Mouse (Mus musculus) myocyte (in vitro differentiated cells): Measurements from ENCODE around the gene Maz. TPM values are rescaled to one million over a fixed set of nuclear protein-coding genes. Genes with fewer than 3 reads are reported as not detected.
A peak's percentile ranks its signal among the peaks of the same experiment; 100 is the strongest.

Experiments
- H3K27me3 ChIP-seq: one replicate; pipeline ENCODE4 v1.6.1; 2011; ENCODE audit not compliant: control insufficient read depth, insufficient read depth, insufficient read length
- H3K36me3 ChIP-seq: one replicate; pipeline ENCODE4 v1.6.1; 2011; ENCODE audit not compliant: control insufficient read depth, insufficient read depth
- H3K4me2 ChIP-seq: one replicate; pipeline ENCODE4 v1.6.1; 2011; ENCODE audit warnings: low read depth, control low read depth
- H3K4me3 ChIP-seq: one replicate; pipeline ENCODE4 v1.5.1; 2011; ENCODE audit warnings: mild to moderate bottlenecking, control low read depth, moderate library complexity
- H3K79me2 ChIP-seq: one replicate; pipeline ENCODE4 v1.6.1; 2011; ENCODE audit not compliant: control insufficient read depth, insufficient read depth
- H3ac ChIP-seq: one replicate; pipeline ENCODE4 v1.6.1; 2011; ENCODE audit not compliant: control insufficient read depth, insufficient read length
- CEBPB ChIP-seq: IDR thresholded peaks from 2 replicates; pipeline ENCODE4 v1.6.1; 2011; ENCODE audit warnings: mild to moderate bottlenecking, moderate library complexity; ENCODE audit not compliant: poor library complexity, insufficient read depth, severe bottlenecking
- E2F4 ChIP-seq: IDR thresholded peaks from one replicate; pipeline ENCODE4 v1.6.1; 2011; ENCODE audit warnings: mild to moderate bottlenecking, control low read depth, moderate library complexity; ENCODE audit not compliant: insufficient read depth
- MAX ChIP-seq: IDR thresholded peaks from one replicate; pipeline ENCODE4 v1.6.1; 2011; ENCODE audit warnings: low read depth, mild to moderate bottlenecking, control low read depth
- MYOD1 ChIP-seq, 3 experiments: IDR thresholded peaks; one replicate each; pipeline ENCODE4 v1.6.1; 2011; ENCODE audit warnings: control low read depth in 2 of 3, low read depth in 2 of 3, mild to moderate bottlenecking in 2 of 3, moderate library complexity in 1 of 3; ENCODE audit not compliant: insufficient read length in 2 of 3, control insufficient read depth in 1 of 3
- MYOG ChIP-seq, 3 experiments: IDR thresholded peaks; one replicate each; pipeline ENCODE4 v1.6.1; 2011; ENCODE audit warnings: control low read depth in 2 of 3, low read depth in 2 of 3, mild to moderate bottlenecking in 2 of 3; ENCODE audit not compliant: insufficient read length in 2 of 3, control insufficient read depth in 1 of 3, insufficient read depth in 1 of 3
- POLR2A ChIP-seq: IDR thresholded peaks from one replicate; pipeline ENCODE4 v1.6.1; 2011; ENCODE audit warnings: low read depth, mild to moderate bottlenecking, control low read depth, moderate library complexity; ENCODE audit not compliant: insufficient read length
- POLR2AphosphoS2 ChIP-seq: IDR thresholded peaks from one replicate; pipeline ENCODE4 v1.6.1; 2011; ENCODE audit warnings: low read depth, control low read depth; ENCODE audit not compliant: insufficient read length
- REST ChIP-seq: IDR thresholded peaks from one replicate; pipeline ENCODE4 v1.6.1; 2011; ENCODE audit warnings: mild to moderate bottlenecking, control low read depth, moderate library complexity; ENCODE audit not compliant: insufficient read depth, insufficient read length
- SRF ChIP-seq: IDR thresholded peaks from one replicate; pipeline ENCODE4 v1.6.1; 2011; ENCODE audit warnings: low read depth; ENCODE audit not compliant: control insufficient read depth, insufficient read length
- TCF12 ChIP-seq: IDR thresholded peaks from one replicate; pipeline ENCODE4 v1.6.1; 2011; ENCODE audit warnings: mild to moderate bottlenecking, control low read depth; ENCODE audit not compliant: poor library complexity, insufficient read depth, severe bottlenecking
- TCF3 ChIP-seq: IDR thresholded peaks from one replicate; pipeline ENCODE4 v1.6.1; 2011; ENCODE audit warnings: low read depth, control low read depth; ENCODE audit not compliant: insufficient read length
- USF1 ChIP-seq: IDR thresholded peaks from one replicate; pipeline ENCODE4 v1.6.1; 2011; ENCODE audit warnings: low read depth, mild to moderate bottlenecking, control low read depth, moderate library complexity
- polyA plus RNA-seq: library from polyadenylated mRNA; unstranded; fragments of >200 nt; fragmentation: generic; extraction: Trizol; gene quantifications from one replicate; pipeline ENCODE4 v1.2.1, GENCODE M21; 2012; ENCODE audit warnings: missing spikeins

The Maz gene
- polyA plus RNA-seq, 1 experiment = 115 TPM

DNA sequence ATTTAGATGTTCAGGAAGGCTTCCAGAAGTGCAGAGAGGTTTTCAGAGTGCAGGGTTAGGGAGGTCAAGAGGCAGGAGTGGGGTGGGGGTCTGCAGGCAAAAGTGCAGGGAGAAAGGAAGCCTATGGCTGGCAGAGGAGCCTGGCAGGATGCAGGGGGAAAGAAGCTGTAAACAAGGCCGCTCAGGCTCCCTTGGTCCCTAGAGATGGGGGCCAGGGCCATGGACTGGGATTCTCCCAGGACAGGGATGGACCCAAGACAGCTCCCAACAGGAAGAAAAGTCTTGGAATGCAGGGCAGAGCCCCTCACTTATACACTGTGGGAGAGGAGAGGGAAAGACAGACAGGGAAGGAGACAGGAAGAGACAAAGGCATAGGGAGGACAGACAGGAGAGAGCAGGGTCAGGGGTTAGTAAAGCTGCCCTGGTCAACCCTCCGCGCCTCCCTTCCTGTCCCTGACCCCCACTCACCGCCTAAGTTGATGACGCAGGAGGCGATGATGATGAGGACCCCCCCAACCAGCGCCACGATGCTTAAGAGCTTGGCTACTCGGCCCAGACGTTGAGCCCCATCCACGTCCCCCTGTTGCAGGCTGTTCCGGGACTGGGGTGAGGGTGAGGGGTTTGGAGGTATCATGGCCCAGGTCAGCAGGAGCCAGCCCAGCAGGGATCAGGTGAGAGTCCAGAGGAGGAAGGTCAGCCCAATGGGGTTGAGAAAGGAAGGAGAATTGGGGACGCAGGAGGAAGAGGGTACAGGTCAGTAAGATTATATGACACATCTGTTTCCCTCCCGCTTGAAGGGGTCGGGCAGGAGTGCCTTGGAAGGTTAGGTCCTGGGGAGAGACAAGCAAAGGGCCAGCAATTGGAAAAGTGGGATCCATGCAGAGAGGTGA, 8.2 kb downstream of the Maz start:
- TF ChIP-seq REST (no peak), TCF12 (no peak), POLR2A (no peak), CEBPB (no peak), USF1 (no peak), MAX (no peak), E2F4 (no peak), MYOD1 (IDR thresholded peaks at IDR 0.05; ENCODE audit: control insufficient read depth in 1 of 3, insufficient read length in 2 of 3, low read depth in 2 of 3) (no peak), MYOG (IDR thresholded peaks at IDR 0.05; ENCODE audit: control insufficient read depth in 1 of 3, insufficient read depth in 1 of 3, insufficient read length in 2 of 3, low read depth in 2 of 3) (no peak), POLR2AphosphoS2 (no peak), TCF3 (no peak), SRF (no peak)
- no peaks in the 10 kb centered on the region for H3K27me3 ChIP-seq
- no peaks in the 10 kb centered on the region for H3K36me3 ChIP-seq
- H3ac ChIP-seq = no peak overlapping the region
- H3K4me3 ChIP-seq = no peak overlapping the region
- peaks cover 20% of the 10 kb centered on the region for H3K79me2 ChIP-seq
- no peak overlapping the region for H3K4me2 ChIP-seq

GRCm38 (mm10) chr7:127017950-127018345, 8.9 kb downstream of the Maz start:
- Histone ChIP-seq H3K4me2 (no peak overlapping the region), H3ac (no peak overlapping the region), H3K79me2 (peaks cover 26% of the 10 kb centered on the region), H3K36me3 (no peaks in the 10 kb centered on the region), H3K27me3 (no peaks in the 10 kb centered on the region), H3K4me3 (no peak overlapping the region)
- no peak for TF ChIP-seq TCF3
- no peak for TF ChIP-seq CEBPB
- TF ChIP-seq MYOD1 (IDR thresholded peaks at IDR 0.05; ENCODE audit: control insufficient read depth in 1 of 3, insufficient read length in 2 of 3, low read depth in 2 of 3) = no peak
- TF ChIP-seq E2F4 = no peak
- TF ChIP-seq MYOG (IDR thresholded peaks at IDR 0.05; ENCODE audit: control insufficient read depth in 1 of 3, insufficient read depth in 1 of 3, insufficient read length in 2 of 3, low read depth in 2 of 3) = no peak
- TF ChIP-seq MAX = no peak
- TF ChIP-seq REST = no peak
- TF ChIP-seq USF1 = no peak
- TF ChIP-seq POLR2A = no peak
- TF ChIP-seq SRF = no peak
- no peak for TF ChIP-seq POLR2AphosphoS2
- TF ChIP-seq TCF12 = no peak

DNA sequence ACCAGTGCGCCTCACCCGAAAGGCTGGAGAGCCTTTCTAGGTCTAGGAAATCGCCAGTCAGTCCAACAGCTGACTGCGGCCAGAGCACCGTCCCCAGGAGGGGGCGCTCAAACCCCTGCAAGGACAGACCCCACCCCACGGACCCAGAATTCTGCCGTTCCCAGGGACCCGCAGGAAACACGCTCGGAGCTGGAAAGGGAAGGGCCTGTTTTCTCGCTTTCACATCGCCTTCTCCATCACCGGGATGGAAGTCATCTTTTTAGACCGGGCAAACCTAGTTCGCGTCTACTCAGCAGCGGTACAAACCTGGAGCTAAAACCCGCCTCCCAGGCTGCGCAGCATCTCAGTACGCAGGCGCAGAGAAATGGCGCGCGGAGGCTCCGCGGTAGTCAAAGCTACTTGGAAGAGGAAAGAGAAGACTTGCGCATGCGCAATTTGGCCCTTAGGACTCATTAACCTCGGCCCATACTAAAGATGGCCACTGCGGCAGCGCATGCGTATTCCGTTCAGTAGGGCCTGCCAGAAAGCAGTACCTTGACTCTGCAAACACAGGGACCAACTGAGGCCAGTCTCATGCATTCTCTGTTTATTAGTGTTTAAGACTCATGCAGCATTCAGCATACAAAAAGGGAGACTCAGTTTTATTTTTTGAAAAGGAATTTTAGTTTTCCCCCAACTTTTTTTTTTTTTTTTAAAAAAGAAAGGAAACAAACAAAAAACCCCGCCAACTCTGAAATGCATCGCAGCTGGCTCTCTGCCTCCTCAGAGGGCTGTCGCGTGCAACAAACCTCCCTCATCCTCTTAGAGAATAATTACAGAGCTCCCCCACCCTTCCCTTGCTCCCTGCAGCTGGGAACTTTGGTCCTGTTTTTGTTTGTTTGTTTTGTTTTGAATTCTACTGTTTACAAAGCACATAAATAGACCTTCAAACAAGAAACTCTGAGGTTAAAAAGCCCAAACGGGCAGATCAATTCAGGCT, 9.6 kb downstream of the Maz start, which contains the start of gene Pagr1a:
TSS of gene Pagr1a (minus strand) at position 382 of the 979 bp plus-strand sequence.
- Histone ChIP-seq H3K27me3 (no peaks in the 10 kb centered on the region), H3K79me2 (peaks cover 31% of the 10 kb centered on the region), H3K4me3 (peak within 1 kb of the TSS; percentile 81), H3ac (peak within 1 kb of the TSS; percentile 51), H3K36me3 (no peaks in the 10 kb centered on the region), H3K4me2 (peak within 1 kb of the TSS; percentile 77)
- TF ChIP-seq POLR2AphosphoS2 = peak; percentile 65
- peak in 2 of 3 experiments; percentile 49 to 65 for TF ChIP-seq MYOD1 (IDR thresholded peaks at IDR 0.05; ENCODE audit: control insufficient read depth in 1 of 3, insufficient read length in 2 of 3, low read depth in 2 of 3)
- TF ChIP-seq POLR2A = peak; percentile 48
- TF ChIP-seq MAX = no peak
- no peak for TF ChIP-seq TCF12
- TF ChIP-seq REST = no peak
- no peak for TF ChIP-seq TCF3
- no peak for TF ChIP-seq CEBPB
- TF ChIP-seq SRF = no peak
- TF ChIP-seq MYOG (IDR thresholded peaks at IDR 0.05; ENCODE audit: control insufficient read depth in 1 of 3, insufficient read depth in 1 of 3, insufficient read length in 2 of 3, low read depth in 2 of 3) = peak; percentile 25 to 72 (median 26)
- peak; percentile 57 for TF ChIP-seq E2F4
- TF ChIP-seq USF1 = no peak

DNA sequence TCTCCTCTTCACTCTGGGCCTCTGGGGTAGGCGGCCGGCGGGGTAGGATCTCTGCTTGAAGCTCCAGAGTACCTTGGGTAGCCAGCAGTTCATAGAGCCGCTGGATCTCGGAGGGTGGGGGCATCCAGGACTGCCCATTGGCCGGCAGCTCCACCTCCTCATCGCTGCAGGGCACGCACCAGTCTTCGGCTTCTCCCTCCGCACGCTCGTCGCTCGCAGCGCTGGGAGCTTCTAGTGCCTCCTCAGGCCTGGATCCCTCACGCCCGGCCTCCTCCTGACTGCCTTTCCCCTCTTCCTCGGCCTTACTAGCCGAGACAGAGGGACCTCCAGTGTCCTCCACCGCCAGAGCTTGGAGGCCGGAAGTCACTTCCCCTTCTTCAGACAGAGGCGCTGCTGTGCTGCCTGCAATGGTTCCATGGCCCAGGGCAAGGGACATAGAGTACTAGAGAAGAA, 10.3 kb downstream of the Maz start:
- H3K4me2 ChIP-seq = peak overlapping the region; percentile 77
- TF ChIP-seq POLR2AphosphoS2 = peak; percentile 88
- TF ChIP-seq TCF12 = no peak
- no peak for TF ChIP-seq REST
- TF ChIP-seq USF1 = no peak
- TF ChIP-seq MYOG (IDR thresholded peaks at IDR 0.05; ENCODE audit: control insufficient read depth in 1 of 3, insufficient read depth in 1 of 3, insufficient read length in 2 of 3, low read depth in 2 of 3) = no peak
- peak; percentile 81 for TF ChIP-seq POLR2A
- no peak for TF ChIP-seq MYOD1 (IDR thresholded peaks at IDR 0.05; ENCODE audit: control insufficient read depth in 1 of 3, insufficient read length in 2 of 3, low read depth in 2 of 3)
- H3K27me3 ChIP-seq = no peaks in the 10 kb centered on the region
- peak overlapping the region; percentile 81 for H3K4me3 ChIP-seq
- H3K36me3 ChIP-seq = no peaks in the 10 kb centered on the region
- H3ac ChIP-seq = peak overlapping the region; percentile 51
- H3K79me2 ChIP-seq = peaks cover 34% of the 10 kb centered on the region
